Mouse (Mus musculus) liver, embryonic 16.5 days (tissue): Measurements from ENCODE around the gene Prss40. TPM values are rescaled to one million over a fixed set of nuclear protein-coding genes. Genes with fewer than 3 reads are reported as not detected.
"Not testable (repeated sequence)": the region's sequence is repeated elsewhere in the genome, so short reads cannot be mapped to it uniquely, and the experiment has no call there.

ENCODE experiments used
- ATAC-seq: fragments of 200-750 bp; cut with Nextera tagmentation; 2 replicates; pipeline ENCODE4 v1.8.0; 2017; ENCODE audit warnings: low read depth, mild to moderate bottlenecking, moderate number of reproducible peaks, moderate library complexity
- H3K27ac ChIP-seq: fragments of 300-500 bp; sonication (generic); 2 replicates; pipeline ENCODE4 v1.5.1; 2014; ENCODE audit warnings: mild to moderate bottlenecking, low read length
- H3K27me3 ChIP-seq: fragments of 300-500 bp; sonication (generic); 2 replicates; pipeline ENCODE4 v1.6.1; 2014; ENCODE audit warnings: low read depth, low read length, mixed read lengths; ENCODE audit not compliant: control insufficient read depth, insufficient read depth
- H3K36me3 ChIP-seq: fragments of 300-500 bp; sonication (generic); 2 replicates; pipeline ENCODE4 v1.6.1; 2014; ENCODE audit warnings: mild to moderate bottlenecking; ENCODE audit not compliant: control insufficient read depth, insufficient read depth
- H3K4me1 ChIP-seq: fragments of 300-500 bp; sonication (generic); 2 replicates; pipeline ENCODE4 v1.6.1; 2014; ENCODE audit warnings: low read depth, low read length, mixed read lengths; ENCODE audit not compliant: control insufficient read depth
- H3K4me2 ChIP-seq: fragments of 300-500 bp; sonication (generic); 2 replicates; pipeline ENCODE4 v1.6.1; 2014; ENCODE audit warnings: low read depth, low read length, mixed read lengths
- H3K4me3 ChIP-seq: fragments of 300-500 bp; sonication (generic); 2 replicates; pipeline ENCODE4 v1.5.1; 2014; ENCODE audit warnings: low read depth, mild to moderate bottlenecking, low read length
- H3K9ac ChIP-seq: fragments of 300-500 bp; sonication (generic); 2 replicates; pipeline ENCODE4 v1.6.1; 2014; ENCODE audit warnings: low read depth, low read length
- H3K9me3 ChIP-seq: fragments of 300-500 bp; sonication (generic); replicated peaks from 2 replicates; pipeline ENCODE4 v1.6.1; 2016; ENCODE audit warnings: low read length; ENCODE audit not compliant: control insufficient read depth
- WGBS: fragments of 180-500 bp; shearing (Covaris S2); extraction: QIAGEN DNeasy Blood & Tissue Kit; methylation state at CpG from one replicate; pipeline ENCODE4 v1.1.7; 2014; ENCODE audit not compliant: insufficient replicate concordance; 5-methylcytosine and 5-hydroxymethylcytosine counted together
- polyA plus RNA-seq: library from polyadenylated mRNA; unstranded; fragments of >200 nt; fragmentation: Nextera tagmentation; extraction: Ambion mirVana; gene quantifications from 2 replicates; pipeline ENCODE4 v1.2.1, GENCODE M21; 2015

Gene Prss40
- polyA plus RNA-seq, 1 experiment from 2014 or later: not detected

GRCm38 (mm10) chr1:34553690-34554089, 7.1 kb downstream of the Prss40 start:
- Histone ChIP-seq H3K9me3 (no peaks in the 10 kb centered on the region), H3K4me2 (no peak overlapping the region), H3K4me1 (no peaks in the 10 kb centered on the region), H3K27ac (no peak overlapping the region), H3K27me3 (no peaks in the 10 kb centered on the region), H3K36me3 (no peaks in the 10 kb centered on the region), H3K9ac (no peak overlapping the region), H3K4me3 (no peak overlapping the region)
- ATAC-seq: no peak
- WGBS: 76% methylated on average over 1 of the region's 1 CpGs

DNA sequence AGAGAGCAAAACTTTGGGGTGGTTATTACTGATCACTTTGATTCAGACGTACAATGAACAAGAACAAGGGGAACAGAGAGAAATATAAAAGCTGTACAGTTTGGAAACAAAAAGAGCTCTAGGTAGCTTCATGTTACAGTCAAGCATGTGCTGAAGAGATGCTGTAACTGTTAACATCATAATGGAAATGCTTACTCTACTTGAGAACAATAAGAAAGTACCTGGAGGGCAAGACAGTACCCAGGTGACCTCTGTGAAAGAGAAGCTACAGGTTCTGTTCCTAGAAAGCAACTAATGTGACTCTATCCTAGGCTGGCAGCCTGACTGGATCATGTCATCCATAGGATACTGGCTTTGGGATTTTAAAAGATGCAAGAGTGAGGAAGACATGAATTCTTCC, 13.7 kb downstream of the Prss40 start:
- Histone ChIP-seq H3K9me3 (no peaks in the 10 kb centered on the region), H3K27ac (no peak overlapping the region), H3K4me3 (no peak overlapping the region), H3K27me3 (no peaks in the 10 kb centered on the region), H3K9ac (no peak overlapping the region), H3K36me3 (no peaks in the 10 kb centered on the region), H3K4me1 (no peaks in the 10 kb centered on the region), H3K4me2 (no peak overlapping the region)
- ATAC-seq: no peak
- WGBS: 46% methylated on average over 1 of the region's 1 CpGs

- no peaks in the 10 kb centered on the region for H3K4me1 ChIP-seq
- no peak overlapping the region for H3K9ac ChIP-seq
- no peak overlapping the region for H3K27ac ChIP-seq
- no peak overlapping the region for H3K4me2 ChIP-seq
- peaks cover 18% of the 10 kb centered on the region for H3K27me3 ChIP-seq
- ATAC-seq: no peak
- H3K36me3 ChIP-seq: no peaks in the 10 kb centered on the region
- no peak overlapping the region for H3K4me3 ChIP-seq
- no peaks in the 10 kb centered on the region for H3K9me3 ChIP-seq
- WGBS: 12% methylated on average over 16 of the region's 16 CpGs
These were observed 23.8 kb downstream of the Prss40 start for GRCm38 (mm10) chr1:34536767-34537485.

- 5% methylated on average over 14 of the region's 14 CpGs for WGBS
- Histone ChIP-seq H3K27me3 (peaks cover 18% of the 10 kb centered on the region), H3K4me1 (no peaks in the 10 kb centered on the region), H3K4me3 (no peak overlapping the region), H3K9me3 (no peaks in the 10 kb centered on the region), H3K4me2 (no peak overlapping the region), H3K9ac (no peak overlapping the region), H3K27ac (no peak overlapping the region), H3K36me3 (no peaks in the 10 kb centered on the region)
- no peak for ATAC-seq
These were observed 24.4 kb downstream of the Prss40 start for GRCm38 (mm10) chr1:34536291-34536766.

DNA sequence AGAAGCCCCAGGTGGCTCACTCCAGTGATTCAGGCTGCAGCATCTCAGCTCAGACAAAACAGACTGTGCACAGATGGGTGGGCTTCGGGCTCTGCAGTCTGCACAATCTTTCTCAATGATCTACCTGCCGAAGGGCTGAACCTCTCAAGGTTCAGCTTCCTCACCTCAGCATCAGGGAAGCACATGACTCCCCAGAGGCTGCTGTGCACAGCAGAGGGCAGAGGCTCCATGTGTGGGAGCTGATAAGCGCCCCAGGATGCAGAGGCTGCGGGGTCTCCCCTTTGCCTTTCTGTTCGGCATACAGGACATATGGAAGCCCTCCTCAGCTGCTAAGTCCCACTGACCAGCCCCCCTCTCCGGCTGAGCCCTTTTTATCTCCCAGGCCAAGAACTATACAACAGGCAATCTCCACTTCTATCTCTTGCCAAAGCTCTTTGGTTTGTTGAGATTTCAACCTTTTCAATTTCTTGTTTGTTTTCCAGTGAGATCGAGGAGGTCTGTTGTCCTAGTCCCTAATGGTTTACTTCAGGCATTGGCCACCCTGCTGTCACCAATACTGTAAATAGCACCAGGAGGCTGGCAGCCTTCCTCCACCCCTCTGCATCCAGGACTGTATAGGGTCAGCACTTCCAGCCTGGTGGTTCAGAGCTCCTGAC, 25.6 kb downstream of the Prss40 start, which contains the start of gene Cfc1:
Gene Cfc1 (plus strand): TSS at position 606 of the 656 bp plus-strand sequence.
- H3K36me3 ChIP-seq: not testable (repeated sequence)

DNA sequence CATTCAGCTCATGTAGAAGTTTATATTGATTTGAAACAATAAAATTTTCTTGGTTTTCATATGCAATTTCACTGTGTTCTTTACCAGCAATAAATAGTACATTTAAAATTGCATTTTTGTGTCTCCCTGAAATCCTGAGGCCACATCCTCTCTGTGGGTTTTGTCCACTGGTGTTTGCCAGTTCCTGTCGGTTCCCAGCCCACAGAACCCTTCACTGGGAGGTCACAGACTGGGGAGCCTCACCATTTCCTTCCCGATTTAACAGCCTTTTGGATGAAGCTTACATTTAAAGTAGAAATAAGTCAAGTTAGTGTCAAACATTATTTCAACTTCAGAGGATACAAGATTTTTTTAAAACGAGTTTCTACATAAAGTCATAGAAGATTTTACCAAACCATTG, 26.2 kb downstream of the Prss40 start:
- not testable (repeated sequence) for H3K9me3 ChIP-seq, H3K27ac ChIP-seq, H3K4me2 ChIP-seq, H3K4me3 ChIP-seq, ATAC-seq, H3K36me3 ChIP-seq, H3K4me1 ChIP-seq, H3K9ac ChIP-seq
- H3K27me3 ChIP-seq: peaks cover 18% of the 10 kb centered on the region
- 7% methylated on average over 3 of the region's 3 CpGs for WGBS

More for the DNA sequence above, 25.6 kb downstream of the Prss40 start, which contains the start of gene Cfc1:
- ATAC-seq, H3K4me3 ChIP-seq, H3K4me2 ChIP-seq, H3K9ac ChIP-seq, H3K4me1 ChIP-seq, H3K9me3 ChIP-seq, H3K27ac ChIP-seq: not testable (repeated sequence)
- peaks cover 18% of the 10 kb centered on the region for H3K27me3 ChIP-seq
- 9% methylated on average over 7 of the region's 7 CpGs for WGBS

DNA sequence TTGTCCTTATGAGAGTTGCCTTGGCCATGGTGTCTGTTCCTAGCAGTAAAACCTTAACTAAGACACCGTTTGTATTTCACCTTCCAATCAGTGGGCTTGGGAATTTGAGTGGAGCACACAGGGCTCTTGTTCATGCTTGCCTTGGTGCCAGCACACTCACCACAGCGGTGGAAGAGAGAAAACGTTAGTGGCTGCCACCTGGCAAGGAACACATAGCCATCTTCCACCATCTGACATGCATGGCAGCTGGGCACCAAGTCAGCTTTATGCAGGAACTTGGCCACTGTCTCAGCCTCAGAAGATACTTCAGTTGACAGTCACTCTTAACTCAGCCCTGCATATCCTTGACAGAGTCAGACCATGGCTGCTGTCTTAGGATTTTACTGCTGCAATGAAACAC, 37.1 kb downstream of the Prss40 start:
- H3K27ac ChIP-seq: no peak overlapping the region
- no peaks in the 10 kb centered on the region for H3K36me3 ChIP-seq
- no peaks in the 10 kb centered on the region for H3K9me3 ChIP-seq
- H3K4me1 ChIP-seq: no peaks in the 10 kb centered on the region
- no peak for ATAC-seq
- H3K9ac ChIP-seq: no peak overlapping the region
- no peak overlapping the region for H3K4me3 ChIP-seq
- 46% methylated on average over 3 of the region's 3 CpGs for WGBS
- no peak overlapping the region for H3K4me2 ChIP-seq
- H3K27me3 ChIP-seq: no peaks in the 10 kb centered on the region

DNA sequence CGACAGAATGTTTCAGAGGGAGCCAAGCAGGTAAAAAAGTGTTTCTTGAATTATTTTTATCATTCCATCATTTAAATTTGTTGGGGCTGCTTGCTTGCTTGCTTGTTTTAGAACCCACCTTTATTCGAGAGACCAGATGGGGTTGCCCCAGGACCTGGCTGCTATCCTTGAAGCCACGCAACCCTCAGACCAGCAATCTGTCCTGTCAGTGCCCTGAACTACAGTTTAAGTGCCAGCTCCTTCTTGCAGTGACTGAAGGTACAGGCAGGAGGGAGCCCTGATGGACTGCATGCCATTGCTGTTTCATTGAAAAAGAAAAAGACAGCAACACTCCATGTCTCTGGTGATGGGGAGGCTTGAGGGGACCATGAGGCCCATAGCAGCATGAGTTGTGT, 37.9 kb downstream of the Prss40 start:
- no peaks in the 10 kb centered on the region for H3K27me3 ChIP-seq
- H3K9ac ChIP-seq: no peak overlapping the region
- no peak overlapping the region for H3K27ac ChIP-seq
- no peaks in the 10 kb centered on the region for H3K4me1 ChIP-seq
- H3K36me3 ChIP-seq: no peaks in the 10 kb centered on the region
- no peak overlapping the region for H3K4me2 ChIP-seq
- no peaks in the 10 kb centered on the region for H3K9me3 ChIP-seq
- no peak overlapping the region for H3K4me3 ChIP-seq
- 46% methylated on average over 3 of the region's 3 CpGs for WGBS
- ATAC-seq: no peak

- Histone ChIP-seq H3K9me3 (no peaks in the 10 kb centered on the region), H3K4me1 (no peaks in the 10 kb centered on the region), H3K36me3 (no peaks in the 10 kb centered on the region), H3K9ac (no peak overlapping the region), H3K4me3 (no peak overlapping the region), H3K27ac (no peak overlapping the region), H3K27me3 (no peaks in the 10 kb centered on the region), H3K4me2 (no peak overlapping the region)
- 31% methylated on average over 6 of the region's 6 CpGs for WGBS
- no peak for ATAC-seq
These were observed 38.4 kb downstream of the Prss40 start for GRCm38 (mm10) chr1:34522205-34522849.
